ENCODE assay signal across 8 mouse cellular contexts in the genomic region with DNA sequence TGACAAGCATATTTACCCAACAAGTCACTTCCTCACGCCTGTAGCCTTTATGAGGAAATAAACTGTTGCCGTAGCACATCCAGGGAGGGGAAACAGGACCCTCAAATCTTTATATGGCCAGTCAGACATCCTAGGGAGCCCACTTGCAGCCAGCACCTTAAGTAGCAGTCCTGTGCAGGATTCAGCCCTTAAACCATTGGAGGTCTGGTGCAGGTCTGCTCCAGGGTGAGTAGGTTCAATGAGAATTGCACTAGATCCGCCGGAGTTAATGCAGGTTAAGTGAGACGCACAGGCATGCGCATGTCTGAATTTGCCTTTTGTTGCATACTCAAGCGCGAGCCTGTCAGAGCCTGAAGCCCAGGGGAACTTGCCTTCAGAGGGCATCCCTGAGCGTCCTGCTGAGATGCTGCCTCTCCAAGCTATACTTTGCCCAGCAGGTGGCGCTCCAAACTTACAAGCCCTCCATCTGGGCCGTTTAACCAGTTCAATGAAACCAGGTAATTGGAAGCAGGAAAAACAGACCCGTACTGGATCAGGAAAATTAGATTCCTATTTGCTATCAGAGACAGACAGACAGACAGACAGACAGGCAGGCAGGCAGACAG. TPM values are rescaled to one million over a fixed set of nuclear protein-coding genes. Genes with fewer than 3 reads are reported as not detected.
DNase-seq lines count a peak whose midpoint lies in the region; ATAC-seq and TF ChIP-seq lines count a peak whose summit lies in the region.

No protein-coding gene starts in this region.

- no peak for TF ChIP-seq POLR2A in limb, embryonic 14.5 days (IDR thresholded peaks at IDR 0.05; ENCODE audit: borderline replicate concordance, extremely low read depth, insufficient read depth, insufficient read length)

- no peaks in the 10 kb centered on the region; the same call in 1 of the 2 replicates for H3K9me3 ChIP-seq in embryonic facial prominence, embryonic 11.5 days (replicated peaks; ENCODE audit: control insufficient read depth, low read length)
- H3K9me3 ChIP-seq in kidney, embryonic 14.5 days (ENCODE audit: control insufficient read depth, low read length), result no peaks in the 10 kb centered on the region
- H3K9me3 ChIP-seq in limb, embryonic 14.5 days (ENCODE audit: control insufficient read depth, low read length), result no peaks in the 10 kb centered on the region

- ATAC-seq in embryonic facial prominence, embryonic 11.5 days (replicated peaks; ENCODE audit: insufficient number of reproducible peaks, low FRiP score, low TSS enrichment, low read depth), result peak; percentile 50
- peak; percentile 85 for ATAC-seq in kidney, embryonic 14.5 days (ENCODE audit: low FRiP score, low TSS enrichment)
- peak; percentile 64; the same call in 1 of the 2 replicates for ATAC-seq in limb, embryonic 14.5 days (ENCODE audit: low FRiP score, low read depth)

- no peaks in the 10 kb centered on the region for H3K36me3 ChIP-seq in embryonic facial prominence, embryonic 11.5 days (replicated peaks; ENCODE audit: control insufficient read depth, insufficient read depth, low read depth, low read length)
- no peaks in the 10 kb centered on the region for H3K36me3 ChIP-seq in kidney, embryonic 14.5 days (ENCODE audit: control insufficient read depth, insufficient read depth, low read length)
- H3K36me3 ChIP-seq in limb, embryonic 14.5 days (ENCODE audit: control insufficient read depth, insufficient read depth, low read length), result no peaks in the 10 kb centered on the region

- peak; percentile 98 for DNase-seq in 3T3-L1 (ENCODE audit: low read depth, low spot score)
- peak; percentile 95 for DNase-seq in adrenal gland, postnatal 25 days
- DNase-seq in embryonic facial prominence, embryonic 11.5 days (ENCODE audit: low spot score), result peak; percentile 99
- DNase-seq in heart, adult 18-20 months, result peak; percentile 92 to 98
- peak; percentile 94 for DNase-seq in limb, embryonic 14.5 days (ENCODE audit: low spot score)
- peak; percentile 52 to 68 for DNase-seq in monocyte, adult 2 months (ENCODE audit: low read depth in 1 of 2, low spot score in 2 of 2)
- peak; percentile 68 to 82 for DNase-seq in spleen, postnatal 14 days (ENCODE audit: low spot score in 2 of 2)

- peak overlapping the region; percentile 15; the same call in 1 of the 2 replicates for H3K9ac ChIP-seq in embryonic facial prominence, embryonic 11.5 days (replicated peaks; ENCODE audit: low read length)
- no peak overlapping the region for H3K9ac ChIP-seq in kidney, embryonic 14.5 days (ENCODE audit: low read depth, low read length)
- no peak overlapping the region for H3K9ac ChIP-seq in limb, embryonic 14.5 days (ENCODE audit: low read depth, low read length, severe bottlenecking)

- no peak overlapping the region for H3K4me3 ChIP-seq in embryonic facial prominence, embryonic 11.5 days (ENCODE audit: low read depth, low read length)
- H3K4me3 ChIP-seq in kidney, embryonic 14.5 days (ENCODE audit: low read length), result no peak overlapping the region
- H3K4me3 ChIP-seq in limb, embryonic 14.5 days (replicated peaks; ENCODE audit: low read length), result no peak overlapping the region

- no peak overlapping the region for H3K27ac ChIP-seq in embryonic facial prominence, embryonic 11.5 days (replicated peaks; ENCODE audit: low read depth, low read length)
- H3K27ac ChIP-seq in kidney, embryonic 14.5 days (ENCODE audit: low read depth, low read length), result no peak overlapping the region
- H3K27ac ChIP-seq in limb, embryonic 14.5 days (replicated peaks; ENCODE audit: low read depth, low read length), result 0 out of 2 replicates have a peak overlapping the region, but pooled peaks have one; percentile 14

- no peaks in the 10 kb centered on the region for H3K27me3 ChIP-seq in embryonic facial prominence, embryonic 11.5 days (ENCODE audit: control insufficient read depth, insufficient read depth, low read length)
- no peaks in the 10 kb centered on the region for H3K27me3 ChIP-seq in kidney, embryonic 14.5 days (ENCODE audit: control insufficient read depth, insufficient read depth, low read length)
- no peaks in the 10 kb centered on the region for H3K27me3 ChIP-seq in limb, embryonic 14.5 days (ENCODE audit: control insufficient read depth, insufficient read depth, low read length)

- WGBS in embryonic facial prominence, embryonic 11.5 days, result 10% methylated on average over 12 of the region's 12 CpGs
- 8% methylated on average over 12 of the region's 12 CpGs for WGBS in kidney, embryonic 14.5 days
- 5% methylated on average over 12 of the region's 12 CpGs for WGBS in limb, embryonic 14.5 days

- no peak overlapping the region for H3K4me2 ChIP-seq in embryonic facial prominence, embryonic 11.5 days (ENCODE audit: low read depth, low read length)
- no peak overlapping the region for H3K4me2 ChIP-seq in kidney, embryonic 14.5 days (replicated peaks; ENCODE audit: low read depth, low read length)
- H3K4me2 ChIP-seq in limb, embryonic 14.5 days (replicated peaks; ENCODE audit: low read depth, low read length, severe bottlenecking), result no peak overlapping the region

- H3K4me1 ChIP-seq in embryonic facial prominence, embryonic 11.5 days (ENCODE audit: control insufficient read depth, insufficient read depth, low read length), result no peaks in the 10 kb centered on the region
- no peaks in the 10 kb centered on the region; the same call in 1 of the 2 replicates for H3K4me1 ChIP-seq in kidney, embryonic 14.5 days (ENCODE audit: control insufficient read depth, insufficient read depth, low read length)
- peaks cover 22% of the 10 kb centered on the region for H3K4me1 ChIP-seq in limb, embryonic 14.5 days (ENCODE audit: control insufficient read depth, insufficient read depth, low read length)

RNA-seq across cellular contexts. Expression of a gene that starts 37.8 kb away (rescaled TPM):
- total RNA-seq in adrenal gland, postnatal 25 days (2021), result not detected in 2 replicates
- not detected in 2 replicates for polyA plus RNA-seq in embryonic facial prominence, embryonic 11.5 days (2014; fragmentation: Nextera tagmentation; extraction: Ambion mirVana)
- total RNA-seq in heart, adult 18-20 months (2021), result not detected
- not detected in 2 replicates for polyA plus RNA-seq in kidney, embryonic 14.5 days (2014; fragmentation: Nextera tagmentation; extraction: Ambion mirVana)
- not detected in 2 replicates for polyA plus RNA-seq in limb, embryonic 14.5 days (2012; rRNA removed)
- not detected in 2 replicates for polyA plus RNA-seq in limb, embryonic 14.5 days (2014; fragmentation: Nextera tagmentation; extraction: Ambion mirVana)

RNA-seq across cellular contexts. Expression of a gene that starts 45.7 kb away (rescaled TPM):
- total RNA-seq in adrenal gland, postnatal 25 days (2021), result 2.1 and 3.8 TPM in 2 replicates
- polyA plus RNA-seq in embryonic facial prominence, embryonic 11.5 days (2014; fragmentation: Nextera tagmentation; extraction: Ambion mirVana), result 10.9 and 12.6 TPM in 2 replicates
- total RNA-seq in heart, adult 18-20 months (2021), result 1 to 10 TPM; 3.0 to 3.2 TPM
- 7.9 and 10.2 TPM in 2 replicates for polyA plus RNA-seq in kidney, embryonic 14.5 days (2014; fragmentation: Nextera tagmentation; extraction: Ambion mirVana)
- polyA plus RNA-seq in limb, embryonic 14.5 days (2012; rRNA removed), result 14.2 and 17.1 TPM in 2 replicates
- polyA plus RNA-seq in limb, embryonic 14.5 days (2014; fragmentation: Nextera tagmentation; extraction: Ambion mirVana), result 10.8 and 12.6 TPM in 2 replicates
